Mouse (Mus musculus): ENCODE data around the gene Gm5799.
"Not testable (repeated sequence)": the region's sequence is repeated elsewhere in the genome, so short reads cannot be mapped to it uniquely, and the experiment has no call there.

Gm5799 gene

DNA sequence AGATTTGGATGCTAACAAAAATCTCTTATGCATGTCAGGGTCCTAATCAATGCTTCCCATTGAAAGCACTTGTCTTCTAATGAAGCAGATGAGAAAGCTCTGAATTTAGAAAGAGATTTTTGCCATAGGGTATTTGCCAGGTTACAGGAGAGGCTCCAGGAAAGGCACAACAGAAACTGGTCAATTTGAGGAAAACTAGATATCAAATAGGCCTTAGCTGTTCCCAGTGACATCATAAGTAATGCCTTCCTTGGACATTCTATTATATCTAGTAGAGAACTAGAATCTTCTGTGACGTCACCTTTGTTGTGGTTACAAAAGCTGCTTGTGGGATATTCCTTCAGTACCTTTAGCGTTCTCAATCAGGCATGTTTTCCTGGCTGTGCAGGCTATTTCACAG, at the start of gene Gm5799:
TSS of gene Gm5799 (plus strand) at position 301 of the 400 bp plus-strand sequence.
- not testable (repeated sequence) for DNase-seq (ENCODE audit: low read depth, low spot score)

DNA sequence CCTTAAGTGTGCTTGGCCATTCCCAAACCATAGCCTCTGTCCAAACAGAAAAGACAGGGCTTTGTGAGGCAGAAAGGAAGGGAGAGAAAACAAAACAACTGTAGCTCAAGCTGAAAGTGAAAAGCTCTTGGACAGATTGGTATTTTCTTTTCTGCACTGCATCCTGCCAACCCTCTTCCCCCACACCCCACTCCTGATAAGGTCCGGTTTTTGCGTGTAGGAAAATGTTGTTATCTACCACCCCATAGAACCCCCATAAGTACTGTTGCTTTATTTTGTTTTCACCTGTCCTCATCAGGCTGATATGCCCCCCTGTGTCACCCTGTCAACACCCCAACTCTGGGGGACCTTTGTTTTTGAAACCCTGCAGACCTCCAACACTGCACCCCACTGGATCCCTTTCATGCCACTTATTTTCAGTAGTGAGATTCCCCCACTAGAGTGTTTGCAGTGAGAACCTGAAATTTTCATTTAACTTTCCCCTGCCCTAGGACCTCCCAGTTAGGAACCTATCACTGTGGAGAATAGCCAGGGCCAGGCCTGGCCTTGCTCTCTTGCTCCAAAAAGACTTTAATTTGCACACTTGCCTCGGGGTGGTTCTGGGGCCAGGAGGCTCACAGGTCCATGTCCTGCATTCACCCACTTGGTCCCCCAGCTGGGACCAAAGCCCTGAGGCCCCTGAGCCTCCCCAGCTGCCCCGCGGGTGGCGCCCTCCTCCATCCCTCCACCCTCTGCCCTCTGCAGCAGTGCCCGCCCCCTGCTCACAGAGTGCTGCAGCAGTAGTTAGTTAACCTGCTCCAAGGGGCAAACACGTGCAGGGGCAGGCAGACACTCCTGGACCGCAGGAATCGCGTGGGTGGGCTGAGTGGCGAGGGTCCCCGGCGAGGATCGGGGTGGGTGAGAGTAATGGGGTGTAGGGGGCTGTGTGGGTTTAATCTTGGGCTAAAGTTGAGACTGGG, 12.0 kb upstream of the Gm5799 start:
- DNase-seq (ENCODE audit: low read depth, low spot score): peak; percentile 1

DNA sequence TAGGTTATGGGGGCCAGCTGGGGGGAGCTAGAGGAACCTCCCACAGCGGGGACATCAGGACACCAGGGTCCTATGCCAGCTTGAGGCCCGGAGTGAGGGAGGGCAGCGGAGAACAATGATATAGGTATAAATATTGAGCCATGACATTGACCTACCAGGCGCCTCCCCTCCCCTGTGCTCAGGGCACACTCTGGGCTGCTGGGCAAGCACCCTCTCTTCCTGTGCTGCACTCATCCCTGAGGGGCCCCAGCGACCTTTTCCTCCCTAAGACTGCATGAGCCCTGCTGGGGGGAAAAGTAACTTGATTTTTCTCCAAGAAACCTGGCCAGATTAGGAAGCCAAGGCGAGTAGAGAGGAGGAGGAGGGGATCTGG, 11.4 kb upstream of the Gm5799 start:
- not testable (repeated sequence) for DNase-seq (ENCODE audit: low read depth, low spot score)

DNA sequence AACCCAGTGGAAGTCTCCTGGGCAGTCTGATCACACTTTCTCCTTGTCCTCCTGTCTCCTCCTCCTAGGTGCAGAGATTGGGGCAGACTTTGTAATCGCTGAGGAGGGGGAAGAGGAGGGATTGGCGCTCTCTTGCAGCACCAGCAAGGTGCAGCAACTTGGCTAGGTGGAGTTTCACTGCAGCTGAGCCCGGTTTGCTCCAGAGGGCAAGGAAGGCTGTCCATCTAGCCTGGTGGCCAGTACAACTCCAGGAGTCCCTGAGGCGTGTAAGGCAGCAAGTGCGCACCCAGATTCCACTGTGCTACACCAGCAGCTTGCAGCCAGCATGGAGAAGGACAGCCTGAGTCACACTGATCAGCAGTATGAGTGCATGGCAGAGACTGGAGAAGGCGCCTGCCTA, 11.0 kb upstream of the Gm5799 start:
- DNase-seq (ENCODE audit: low read depth, low spot score): peak; percentile 0

DNA sequence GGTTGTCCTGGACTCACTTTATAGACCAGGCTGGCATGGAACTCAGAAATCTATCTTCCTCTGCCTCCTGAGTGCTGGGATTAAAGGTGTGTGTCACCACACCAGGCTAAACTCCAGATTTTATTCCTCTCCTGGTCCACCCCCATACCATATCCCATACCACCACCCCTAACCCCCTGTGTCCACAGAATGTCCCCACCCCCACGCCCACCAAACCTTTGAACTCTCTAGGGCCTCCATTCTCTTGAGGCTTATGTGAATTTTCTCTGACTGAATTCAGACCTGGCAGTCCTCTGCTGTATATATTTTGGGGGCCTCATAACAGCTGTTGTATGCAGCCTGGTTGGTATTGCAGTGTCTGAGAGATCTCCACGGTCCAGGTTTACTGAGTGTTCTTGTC, 5.2 kb upstream of the Gm5799 start:
- not testable (repeated sequence) for DNase-seq (ENCODE audit: low read depth, low spot score)

DNA sequence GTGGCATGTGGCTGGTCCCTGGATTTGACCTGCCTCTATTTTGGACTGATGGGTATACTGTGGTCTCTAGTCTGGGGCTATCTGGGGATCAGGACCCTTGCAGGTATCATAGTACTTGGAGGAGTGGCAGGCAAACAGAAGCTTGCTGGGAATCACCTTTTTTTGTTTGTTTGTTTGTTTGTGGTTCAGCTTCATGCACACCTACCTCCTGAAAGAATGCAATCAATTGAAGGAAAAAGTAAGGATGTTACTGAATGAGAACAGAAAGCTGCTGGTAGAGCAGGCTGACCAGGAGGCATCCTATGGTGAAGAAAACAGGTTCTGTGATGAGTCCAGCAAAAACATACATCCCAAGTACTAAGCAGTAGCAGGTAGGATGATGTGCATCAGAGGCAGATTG, 2.9 kb downstream of the Gm5799 start:
- not testable (repeated sequence) for DNase-seq (ENCODE audit: low read depth, low spot score)

DNA sequence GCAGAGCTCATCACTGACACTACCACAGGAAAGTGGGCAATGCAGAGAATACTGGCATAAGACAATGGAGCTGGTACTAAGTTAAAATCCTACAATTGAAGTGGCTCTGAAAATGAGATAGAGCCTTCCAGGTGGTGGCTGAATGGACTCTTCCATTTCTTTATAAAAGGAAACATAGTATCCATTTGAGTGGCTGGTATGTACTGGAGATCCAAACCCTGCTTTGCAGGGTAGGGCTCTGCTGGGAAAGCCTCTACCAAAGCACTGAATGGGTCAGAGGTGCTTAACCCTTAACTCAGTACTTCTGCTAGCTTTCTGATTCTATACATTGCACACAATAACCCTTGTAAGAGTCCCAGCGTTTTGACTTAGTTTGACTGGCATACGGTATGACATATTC, 8.9 kb downstream of the Gm5799 start:
- DNase-seq (ENCODE audit: low read depth, low spot score): not testable (repeated sequence)

DNA sequence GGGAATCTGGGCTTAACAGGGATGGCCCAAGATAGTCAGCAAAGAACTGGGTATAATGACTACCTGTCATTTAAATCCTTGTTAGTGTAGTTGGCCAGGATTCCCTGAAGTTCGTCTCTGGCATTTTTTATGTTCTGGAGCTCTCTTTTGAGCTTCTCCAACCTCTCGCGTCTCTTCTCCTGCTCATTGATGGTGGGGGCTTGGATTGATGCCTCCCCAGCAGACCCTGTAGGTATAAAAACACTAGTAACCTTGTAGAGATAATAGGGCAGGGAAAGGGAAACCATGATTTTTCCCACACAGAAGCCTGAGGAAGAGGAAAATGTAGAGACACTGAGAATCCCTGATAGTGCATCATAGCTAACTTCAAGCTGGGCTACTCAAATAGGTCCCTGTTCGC, 34.6 kb downstream of the Gm5799 start:
- not testable (repeated sequence) for DNase-seq (ENCODE audit: low read depth, low spot score)

DNA sequence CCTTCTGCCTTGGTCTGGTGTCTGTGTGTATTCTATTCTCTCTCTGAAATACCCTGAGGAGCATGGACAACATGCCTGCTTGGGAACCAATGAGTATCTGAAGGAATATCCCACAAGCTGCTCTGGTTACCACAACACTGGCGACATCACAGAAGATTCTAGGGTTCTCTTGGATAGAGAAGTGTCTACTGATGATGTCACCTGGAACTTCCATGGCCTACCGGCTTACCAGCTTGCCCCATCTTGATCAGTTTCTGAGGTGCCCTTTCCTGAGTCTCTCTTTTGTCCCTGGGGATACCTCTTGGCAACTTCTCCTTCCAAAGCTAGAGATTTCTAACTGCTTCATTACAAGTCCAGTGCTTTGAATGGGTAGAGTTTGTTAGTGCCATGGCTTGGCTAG, 35.7 kb downstream of the Gm5799 start, which contains the start of gene Gm17654:
TSS of gene Gm17654 (minus strand) at position 101 of the 400 bp plus-strand sequence.
- not testable (repeated sequence) for DNase-seq (ENCODE audit: low read depth, low spot score)

Data from CD4-positive helper T cell, adult 2 months (primary cell).